Mouse (Mus musculus): ENCODE results near the gene Plxdc1.

Plxdc1 gene

DNA sequence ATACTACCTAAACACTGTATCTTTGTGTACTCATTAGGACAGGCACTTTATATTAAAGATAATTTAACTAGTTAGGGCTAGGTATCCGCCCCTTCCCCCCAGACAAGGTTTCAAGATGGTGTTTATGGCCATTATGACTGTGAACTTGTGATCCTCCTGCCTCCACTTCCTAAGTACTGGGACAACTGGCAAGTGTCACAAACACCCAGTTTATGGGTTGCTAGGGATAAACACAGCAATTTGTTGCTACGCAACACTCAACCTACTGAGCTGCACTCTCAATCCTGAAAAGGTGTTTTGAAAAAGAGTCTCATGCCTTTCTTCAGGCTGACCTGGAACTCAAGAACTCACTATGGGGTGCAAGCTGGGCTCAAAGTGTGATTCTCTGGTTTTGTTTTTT is 108.9 kb downstream of the Plxdc1 start:
- CTCF ChIA-PET: interaction anchor here (0.6 kb wide), 1 partner anchor 11 kb away, joined by 13 read pairs; no protein-coding TSS in a partner anchor

DNA sequence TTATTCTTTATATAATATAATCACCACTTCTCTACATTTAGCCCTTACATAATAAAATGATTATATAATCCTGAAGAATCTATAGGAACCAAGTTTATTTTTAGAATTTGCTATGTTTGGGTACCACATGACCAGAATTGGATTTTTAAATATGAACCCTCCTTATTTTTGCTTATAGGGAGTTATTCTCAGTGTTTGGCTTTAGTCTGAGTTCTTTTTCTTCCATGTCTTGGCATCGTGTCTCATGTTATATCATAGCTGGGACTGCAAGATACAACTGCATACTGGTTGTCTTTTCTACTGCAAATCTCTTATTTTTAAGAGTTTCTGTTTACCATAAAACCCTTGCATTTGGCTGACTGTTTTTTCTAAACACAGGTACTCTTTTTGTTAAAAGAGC is 111.8 kb downstream of the Plxdc1 start:
- CTCF ChIA-PET: no interaction called here
